Mouse (Mus musculus) forebrain, embryonic 11.5 days (tissue): ENCODE results near the gene Prrc2b. TPM values are rescaled to one million over a fixed set of nuclear protein-coding genes. Genes with fewer than 3 reads are reported as not detected.

Source experiments
- ATAC-seq: fragments of 200-750 bp; cut with Nextera tagmentation; replicated peaks from 2 replicates; pipeline ENCODE4 v1.8.0; 2017; ENCODE audit warnings: moderate TSS enrichment; ENCODE audit not compliant: low FRiP score
- DNase-seq: peaks from one replicate; pipeline ENCODE4 v3.0.0-alpha.2; 2017; ENCODE audit warnings: low spot score
- H3K27ac ChIP-seq: fragments of 300-500 bp; sonication (generic); 2 replicates; pipeline ENCODE4 v1.5.1; 2014; ENCODE audit warnings: low read depth, low read length
- H3K27me3 ChIP-seq: fragments of 300-500 bp; sonication (generic); 2 replicates; pipeline ENCODE4 v1.6.1; 2014; ENCODE audit warnings: mild to moderate bottlenecking, low read length, mixed read lengths; ENCODE audit not compliant: control insufficient read depth, insufficient read depth
- H3K36me3 ChIP-seq: fragments of 300-500 bp; sonication (generic); 2 replicates; pipeline ENCODE4 v1.6.1; 2014; ENCODE audit warnings: mild to moderate bottlenecking, low read length, moderate library complexity, mixed read lengths; ENCODE audit not compliant: control insufficient read depth, insufficient read depth
- H3K4me1 ChIP-seq: fragments of 300-500 bp; sonication (generic); replicated peaks from 2 replicates; pipeline ENCODE4 v1.6.1; 2014; ENCODE audit warnings: low read length, mixed read lengths; ENCODE audit not compliant: control insufficient read depth, insufficient read depth
- H3K4me2 ChIP-seq: fragments of 300-500 bp; sonication (generic); 2 replicates; pipeline ENCODE4 v1.6.1; 2014; ENCODE audit warnings: low read depth, mild to moderate bottlenecking, low read length, moderate library complexity, mixed read lengths; ENCODE audit not compliant: severe bottlenecking
- H3K4me3 ChIP-seq: fragments of 300-500 bp; sonication (generic); 2 replicates; pipeline ENCODE4 v1.5.1; 2014; ENCODE audit warnings: low read depth, low read length
- H3K9ac ChIP-seq: fragments of 300-500 bp; sonication (generic); 2 replicates; pipeline ENCODE4 v1.6.1; 2014; ENCODE audit warnings: low read length
- H3K9me3 ChIP-seq: fragments of 300-500 bp; sonication (generic); 2 replicates; pipeline ENCODE4 v1.6.1; 2016; ENCODE audit warnings: low read length, mixed read lengths; ENCODE audit not compliant: control insufficient read depth
- WGBS: fragments of 180-500 bp; shearing (Covaris S2); extraction: QIAGEN DNeasy Blood & Tissue Kit; methylation state at CpG from one replicate; pipeline ENCODE4 v1.1.7; 2014; 5-methylcytosine and 5-hydroxymethylcytosine counted together
- polyA plus RNA-seq: library from polyadenylated mRNA; unstranded; fragments of >200 nt; fragmentation: Nextera tagmentation; extraction: Ambion mirVana; gene quantifications from 2 replicates; pipeline ENCODE4 v1.2.1, GENCODE M21; 2014

Prrc2b gene
- polyA plus RNA-seq, 1 experiment from 2014 or later = 102 TPM

GRCm38 (mm10) chr2:32256273-32256672 lies 105.4 kb downstream of the Prrc2b start:
- Histone ChIP-seq H3K36me3 (peaks cover 17% of the 10 kb centered on the region; the same call in 1 of the 2 replicates), H3K9me3 (no peaks in the 10 kb centered on the region), H3K4me3 (no peak overlapping the region), H3K27ac (no peak overlapping the region), H3K9ac (no peak overlapping the region), H3K4me2 (no peak overlapping the region), H3K4me1 (peaks cover 8% of the 10 kb centered on the region; the same call in 1 of the 2 replicates), H3K27me3 (no peaks in the 10 kb centered on the region)
- ATAC-seq = no peak
- 96% methylated on average over 11 of the region's 11 CpGs for WGBS
- no peak for DNase-seq

GRCm38 (mm10) chr2:32258887-32259533 lies 108.1 kb downstream of the Prrc2b start:
- H3K4me1 ChIP-seq = peaks cover 8% of the 10 kb centered on the region; the same call in 1 of the 2 replicates
- no peak overlapping the region for H3K27ac ChIP-seq
- no peaks in the 10 kb centered on the region for H3K9me3 ChIP-seq
- 71% methylated on average over 6 of the region's 6 CpGs for WGBS
- ATAC-seq (no peak), DNase-seq (no peak)
- peak overlapping the region; percentile 84 for H3K9ac ChIP-seq
- peaks cover 10% of the 10 kb centered on the region; the same call in 1 of the 2 replicates for H3K36me3 ChIP-seq
- H3K4me3 ChIP-seq = peak overlapping the region; percentile 89
- no peaks in the 10 kb centered on the region for H3K27me3 ChIP-seq
- peak overlapping the region; percentile 74 for H3K4me2 ChIP-seq

- peak within 1 kb of the TSS; percentile 74 for H3K4me2 ChIP-seq
- H3K9ac ChIP-seq = peak within 1 kb of the TSS; percentile 84
- H3K36me3 ChIP-seq = peaks cover 5% of the 10 kb centered on the region; the same call in 1 of the 2 replicates
- 2% methylated on average over 59 of the region's 59 CpGs for WGBS
- H3K4me1 ChIP-seq = peaks cover 8% of the 10 kb centered on the region; the same call in 1 of the 2 replicates
- DNase-seq = peak; percentile 92
- no peaks in the 10 kb centered on the region for H3K27me3 ChIP-seq
- peak; percentile 90 for ATAC-seq
- peak within 1 kb of the TSS; percentile 89 for H3K4me3 ChIP-seq
- H3K27ac ChIP-seq = no peak within 1 kb of the TSS
- no peaks in the 10 kb centered on the region for H3K9me3 ChIP-seq
Observed at GRCm38 (mm10) chr2:32259657-32260417, 109.0 kb downstream of the Prrc2b start, which contains the start of gene Uck1. Gene Uck1 (minus strand): TSS chr2:32260159.

- peak; percentile 70 for DNase-seq
- H3K27me3 ChIP-seq = no peaks in the 10 kb centered on the region
- H3K4me2 ChIP-seq = no peak overlapping the region; the same call in 1 of the 2 replicates
- no peak; the same call in 1 of the 2 replicates for ATAC-seq
- 0 out of 2 replicates have a peak overlapping the region, but pooled peaks have one; percentile 89 for H3K4me3 ChIP-seq
- WGBS = 35% methylated on average over 4 of the region's 4 CpGs
- no peak overlapping the region for H3K27ac ChIP-seq
- peaks cover 5% of the 10 kb centered on the region; the same call in 1 of the 2 replicates for H3K36me3 ChIP-seq
- H3K9ac ChIP-seq = no peak overlapping the region
- peaks cover 8% of the 10 kb centered on the region; the same call in 1 of the 2 replicates for H3K4me1 ChIP-seq
- no peaks in the 10 kb centered on the region for H3K9me3 ChIP-seq
Observed at GRCm38 (mm10) chr2:32260635-32261034, 109.8 kb downstream of the Prrc2b start.

GRCm38 (mm10) chr2:32275823-32276222 lies 124.9 kb downstream of the Prrc2b start:
- Histone ChIP-seq H3K4me3 (no peak overlapping the region), H3K27ac (no peak overlapping the region), H3K4me2 (no peak overlapping the region), H3K36me3 (peaks cover 7% of the 10 kb centered on the region), H3K9me3 (no peaks in the 10 kb centered on the region), H3K9ac (no peak overlapping the region), H3K4me1 (no peaks in the 10 kb centered on the region), H3K27me3 (no peaks in the 10 kb centered on the region)
- ATAC-seq (no peak), DNase-seq (no peak)
- WGBS = 83% methylated on average over 3 of the region's 3 CpGs

- H3K4me1 ChIP-seq = peaks cover 5% of the 10 kb centered on the region; the same call in 1 of the 2 replicates
- H3K9ac ChIP-seq = no peak overlapping the region
- H3K9me3 ChIP-seq = no peaks in the 10 kb centered on the region
- H3K27ac ChIP-seq = no peak overlapping the region
- H3K4me3 ChIP-seq = no peak overlapping the region
- no peak for DNase-seq
- H3K27me3 ChIP-seq = no peaks in the 10 kb centered on the region
- WGBS = 90% methylated on average over 2 of the region's 2 CpGs
- ATAC-seq = no peak
- no peak overlapping the region for H3K4me2 ChIP-seq
- peaks cover 7% of the 10 kb centered on the region for H3K36me3 ChIP-seq
Observed at GRCm38 (mm10) chr2:32282289-32282688, 131.4 kb downstream of the Prrc2b start.

- ATAC-seq (no peak), DNase-seq (peak; percentile 66)
- H3K4me2 ChIP-seq = no peak overlapping the region
- no peaks in the 10 kb centered on the region for H3K27me3 ChIP-seq
- no peak overlapping the region for H3K9ac ChIP-seq
- no peak overlapping the region for H3K27ac ChIP-seq
- H3K4me3 ChIP-seq = no peak overlapping the region
- peaks cover 5% of the 10 kb centered on the region; the same call in 1 of the 2 replicates for H3K4me1 ChIP-seq
- H3K9me3 ChIP-seq = no peaks in the 10 kb centered on the region
- 83% methylated on average over 1 of the region's 1 CpGs for WGBS
- peaks cover 5% of the 10 kb centered on the region for H3K36me3 ChIP-seq
Observed at GRCm38 (mm10) chr2:32282727-32283126, 131.8 kb downstream of the Prrc2b start.

GRCm38 (mm10) chr2:32283986-32284385 lies 133.1 kb downstream of the Prrc2b start:
- Histone ChIP-seq H3K4me1 (peaks cover 9% of the 10 kb centered on the region; the same call in 1 of the 2 replicates), H3K36me3 (no peaks in the 10 kb centered on the region; the same call in 1 of the 2 replicates), H3K27me3 (no peaks in the 10 kb centered on the region), H3K27ac (no peak overlapping the region), H3K9ac (no peak overlapping the region), H3K4me2 (no peak overlapping the region), H3K4me3 (no peak overlapping the region), H3K9me3 (no peaks in the 10 kb centered on the region)
- 95% methylated on average over 3 of the region's 3 CpGs for WGBS
- ATAC-seq (no peak), DNase-seq (no peak)
